ENCODE assay signal across 25 mouse cellular contexts in the genomic region with DNA sequence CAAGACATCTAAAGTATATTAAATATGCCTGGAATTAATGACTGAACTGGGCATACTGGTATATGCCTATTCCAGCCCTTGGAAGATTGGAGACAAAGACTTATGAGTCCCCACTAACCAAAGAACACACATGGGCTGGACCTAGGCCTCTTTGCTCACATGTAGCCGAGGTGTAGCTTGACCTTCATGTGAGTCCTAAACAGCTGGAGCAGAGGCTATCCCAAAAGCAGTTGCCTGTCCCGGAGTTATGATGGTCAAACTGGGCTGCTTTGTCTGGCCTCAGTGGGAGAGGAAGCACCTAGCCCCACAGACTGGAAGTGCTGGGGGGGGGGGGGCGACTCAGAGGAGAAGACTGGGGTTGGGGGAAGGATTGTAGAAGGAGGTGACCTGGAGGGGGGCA. TPM values are rescaled to one million over a fixed set of nuclear protein-coding genes. Genes with fewer than 3 reads are reported as not detected.
A peak's percentile ranks its signal among the peaks of the same experiment; 100 is the strongest.
DNase-seq lines count a peak whose midpoint lies in the region; ATAC-seq and TF ChIP-seq lines count a peak whose summit lies in the region.
"Had no signal": no experiment of that assay in that cellular context is flagged by ENCODE, and none has a peak within 500 bp of the region (broad histone marks: within the 10 kb centered on the region; RNA-seq: fewer than 3 reads in every experiment).

No protein-coding gene starts in this region.

- H3K4me3 ChIP-seq in E14TG2a.4 (replicated peaks; ENCODE audit: low read length), result peak overlapping the region; percentile 90
- H3K4me3 ChIP-seq: embryonic facial prominence, embryonic 10.5 days; embryonic facial prominence, embryonic 12.5 days; forebrain, embryonic 13.5 days; forebrain, embryonic 15.5 days had no signal

- ATAC-seq in monocyte, adult 5-6 weeks (replicated peaks; ENCODE audit: insufficient number of reproducible peaks, low FRiP score, low TSS enrichment, poor library complexity, severe bottlenecking), result no peak
- ATAC-seq: activated CD4-positive, CD25-positive, alpha-beta regulatory T cell, adult 4 months; CD4-positive, CD25-positive, alpha-beta regulatory T cell, adult 4 months; forebrain, embryonic 13.5 days; forebrain, embryonic 15.5 days; Patski had no signal

- peaks cover 33% of the 10 kb centered on the region for H3K36me3 ChIP-seq in E14TG2a.4 (ENCODE audit: insufficient read depth, low read length)
- H3K36me3 ChIP-seq: embryonic facial prominence, embryonic 10.5 days; embryonic facial prominence, embryonic 12.5 days; forebrain, embryonic 15.5 days; G1E had no signal

- H3K9me3 ChIP-seq in E14TG2a.4 (ENCODE audit: low read length), result no peaks in the 10 kb centered on the region; the same call in 1 of the 2 replicates
- H3K9me3 ChIP-seq: embryonic facial prominence, embryonic 10.5 days; embryonic facial prominence, embryonic 12.5 days; forebrain, embryonic 13.5 days; forebrain, embryonic 15.5 days; G1E had no signal

- TF ChIP-seq CTCF in E14TG2a.4 (conservative IDR thresholded peaks at IDR 0.05; ENCODE audit: low read length), result no peak

- DNase-seq in ES-CJ7 (ENCODE audit: low read depth, low spot score) (peak; percentile 63), R1 (ENCODE audit: low read depth, low spot score) (peak; percentile 92)
- DNase-seq in heart, adult 18-20 months, result no peak
- DNase-seq in left cerebral cortex, adult 11 months (ENCODE audit: low spot score), result no peak
- DNase-seq: adrenal gland, adult 8-10 months; adrenal gland, postnatal 14 days; adrenal gland, postnatal 36 days; B cell, adult 2 months; cerebellum, adult 11-12 months; cerebellum, adult 2 months; cerebellum, adult 9-10 months; cerebellum, postnatal 10 days; cerebellum, postnatal 25 days had no signal

- H3K27me3 ChIP-seq in E14TG2a.4 (ENCODE audit: insufficient read depth, low read length), result no peaks in the 10 kb centered on the region
- H3K27me3 ChIP-seq: CH12.LX, Patski had no signal

- H3K4me1 ChIP-seq in E14TG2a.4 (replicated peaks; ENCODE audit: low read depth, low read length), result peaks cover 40% of the 10 kb centered on the region
- H3K4me1 ChIP-seq: embryonic facial prominence, embryonic 10.5 days; embryonic facial prominence, embryonic 12.5 days; forebrain, embryonic 13.5 days; forebrain, embryonic 15.5 days had no signal

RNA-seq across cellular contexts. Expression of gene Nlrp12, which starts 33.2 kb away (rescaled TPM):
- not detected for total RNA-seq in heart, adult 18-20 months (2021)
- total RNA-seq in monocyte, adult 5-6 weeks (2017), result 2.6 to 2.9 TPM in 2 of 3 replicates, not detected in the other
- total RNA-seq: CH12.LX had no signal

RNA-seq across cellular contexts. Expression of gene AU018091, which starts 47.3 kb away (rescaled TPM):
- not detected for total RNA-seq in heart, adult 18-20 months (2021)
- total RNA-seq in monocyte, adult 5-6 weeks (2017), result not detected in 3 replicates
- total RNA-seq: adrenal gland, adult 18-20 months; adrenal gland, adult 8-10 months; adrenal gland, postnatal 14 days; adrenal gland, postnatal 36 days had no signal

Comparison
In these comparisons a context has a peak if more than half of its experiments do, and no peak if none do; other contexts are left out.
1. DNase-seq: peak in ES-CJ7 (single experiment) and R1 (single experiment); none in heart, adult 18-20 months (0 of 2) and left cerebral cortex, adult 11 months (single experiment).